Mouse (Mus musculus) heart, embryonic 12.5 days (tissue): ENCODE results near the gene Olfr957. TPM values are rescaled to one million over a fixed set of nuclear protein-coding genes. Genes with fewer than 3 reads are reported as not detected.

Experiments
- polyA plus RNA-seq: library from polyadenylated mRNA; unstranded; fragments of >200 nt; fragmentation: Nextera tagmentation; extraction: Ambion mirVana; gene quantifications from 2 replicates; pipeline ENCODE4 v1.2.1, GENCODE M21; 2016

Gene Olfr957
- polyA plus RNA-seq, 1 experiment from 2014 or later: not detected

Other genes with a start within 250 kb of the Olfr957 start
- gene Olfr945, start 239.0 kb downstream of the Olfr957 start, polyA plus RNA-seq: not detected in 2 replicates
- gene Olfr948, start 189.8 kb downstream of the Olfr957 start, polyA plus RNA-seq: not detected in 2 replicates
- gene Olfr951, start 128.4 kb downstream of the Olfr957 start, polyA plus RNA-seq: not detected in 2 replicates
- not detected in 2 replicates for gene Olfr952, start 88.7 kb downstream of the Olfr957 start, polyA plus RNA-seq
- gene Olfr954, start 59.1 kb downstream of the Olfr957 start, polyA plus RNA-seq: not detected in 2 replicates
- not detected in 2 replicates for gene Olfr955, start 43.9 kb downstream of the Olfr957 start, polyA plus RNA-seq
- not detected in 2 replicates for gene Olfr44, start 21.8 kb downstream of the Olfr957 start, polyA plus RNA-seq
- not detected in 2 replicates for gene Olfr958, start 38.2 kb upstream of the Olfr957 start, polyA plus RNA-seq
- not detected in 2 replicates for gene Olfr959, start 59.8 kb upstream of the Olfr957 start, polyA plus RNA-seq
- 11.0 and 11.4 TPM in 2 replicates for gene AW551984, start 88.6 kb upstream of the Olfr957 start, polyA plus RNA-seq
- gene Olfr148, start 94.8 kb upstream of the Olfr957 start, polyA plus RNA-seq: not detected in 2 replicates
- gene Olfr960, start 105.6 kb upstream of the Olfr957 start, polyA plus RNA-seq: not detected in 2 replicates
- not detected in 2 replicates for gene Olfr961, start 129.3 kb upstream of the Olfr957 start, polyA plus RNA-seq
- gene Olfr963, start 151.4 kb upstream of the Olfr957 start, polyA plus RNA-seq: not detected in 2 replicates
- gene Olfr149, start 191.3 kb upstream of the Olfr957 start, polyA plus RNA-seq: not detected in 2 replicates
- gene Olfr965, start 195.5 kb upstream of the Olfr957 start, polyA plus RNA-seq: not detected in 2 replicates
- gene Olfr150, start 215.2 kb upstream of the Olfr957 start, polyA plus RNA-seq: not detected in 2 replicates
- gene Olfr967, start 230.4 kb upstream of the Olfr957 start, polyA plus RNA-seq: not detected in 2 replicates